Mouse (Mus musculus): Measurements from ENCODE around the gene Ube2ql1. TPM values are rescaled to one million over a fixed set of nuclear protein-coding genes. Genes with fewer than 3 reads are reported as not detected.

Ube2ql1 gene
- total RNA-seq (2012; rRNA removed) = not detected in 2 replicates
- polyA plus RNA-seq (2012; ENCODE audit: insufficient read depth in 1 of 2, insufficient read length in 2 of 2, low read depth in 1 of 2, low replicate concordance in 2 of 2, missing spikeins in 1 of 2) = not detected

DNA sequence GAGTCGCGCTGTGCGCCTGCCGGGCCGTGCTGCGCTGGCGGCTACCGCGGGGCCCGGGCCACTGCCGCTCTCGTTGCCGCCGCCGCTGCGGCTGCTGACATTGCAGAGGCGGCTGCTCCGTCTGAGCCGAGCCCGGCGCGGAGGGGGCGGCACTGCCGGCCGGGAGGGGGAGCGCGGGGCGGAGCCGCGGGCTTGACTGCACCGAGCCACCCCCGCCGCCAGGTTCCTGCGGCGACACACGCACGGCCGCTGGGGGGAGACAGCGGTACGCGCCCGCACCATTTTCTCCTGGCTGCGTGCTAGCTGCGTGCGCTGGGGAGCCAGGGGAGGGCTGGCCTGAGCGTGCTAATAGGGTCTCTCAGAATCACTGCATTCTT is at the start of gene Ube2ql1:
Gene Ube2ql1, minus strand, starts transcription at position 131 of the 377 bp plus-strand sequence.
- Histone ChIP-seq H3K27me3 (ENCODE audit: control insufficient read depth in 1 of 2, insufficient read depth in 2 of 2, low read length in 2 of 2) (no peaks in the 10 kb centered on the region), H3K9me3 (replicated peaks; ENCODE audit: insufficient read depth, low read length) (no peaks in the 10 kb centered on the region), H3K4me3 (ENCODE audit: control insufficient read depth in 1 of 2, insufficient read depth in 1 of 2, low read depth in 2 of 2, low read length in 2 of 2) (no peak within 1 kb of the TSS), H3K9ac (ENCODE audit: control insufficient read depth, low read depth, low read length, poor library complexity, severe bottlenecking) (no peak within 1 kb of the TSS), H3K27ac (ENCODE audit: control insufficient read depth, low read depth, low read length) (no peak within 1 kb of the TSS), H3K79me2 (ENCODE audit: control insufficient read depth, insufficient read depth, low read length, poor library complexity) (no peaks in the 10 kb centered on the region), H3K4me1 (ENCODE audit: control insufficient read depth in 1 of 2, insufficient read depth in 2 of 2, low read length in 2 of 2) (no peaks in the 10 kb centered on the region), H3K36me3 (ENCODE audit: control insufficient read depth in 1 of 2, insufficient read depth in 2 of 2, low read length in 2 of 2) (no peaks in the 10 kb centered on the region)
- no peak for DNase-seq (ENCODE audit: low read depth, low spot score)
- TF ChIP-seq USF1 (IDR thresholded peaks at IDR 0.05; ENCODE audit: low read depth, low read length) (no peak), HCFC1 (IDR thresholded peaks at IDR 0.05; ENCODE audit: low read depth, low read length) (no peak), ZC3H11A (IDR thresholded peaks at IDR 0.05; ENCODE audit: low read depth, low read length) (no peak), TBP (IDR thresholded peaks at IDR 0.05; ENCODE audit: low read depth, low read length) (no peak), BHLHE40 (IDR thresholded peaks at IDR 0.05; ENCODE audit: borderline replicate concordance, low read depth, low read length) (no peak), EP300 (IDR thresholded peaks at IDR 0.05; ENCODE audit: low read depth in 1 of 2, low read length in 2 of 2) (no peak), MYB (IDR thresholded peaks at IDR 0.05; ENCODE audit: low read depth, low read length) (no peak), NELFE (IDR thresholded peaks at IDR 0.05; ENCODE audit: low read depth, low read length) (no peak), MYC (IDR thresholded peaks at IDR 0.05; ENCODE audit: low read depth, low read length) (no peak), POLR2AphosphoS2 (IDR thresholded peaks at IDR 0.05; ENCODE audit: low read length) (no peak)

DNA sequence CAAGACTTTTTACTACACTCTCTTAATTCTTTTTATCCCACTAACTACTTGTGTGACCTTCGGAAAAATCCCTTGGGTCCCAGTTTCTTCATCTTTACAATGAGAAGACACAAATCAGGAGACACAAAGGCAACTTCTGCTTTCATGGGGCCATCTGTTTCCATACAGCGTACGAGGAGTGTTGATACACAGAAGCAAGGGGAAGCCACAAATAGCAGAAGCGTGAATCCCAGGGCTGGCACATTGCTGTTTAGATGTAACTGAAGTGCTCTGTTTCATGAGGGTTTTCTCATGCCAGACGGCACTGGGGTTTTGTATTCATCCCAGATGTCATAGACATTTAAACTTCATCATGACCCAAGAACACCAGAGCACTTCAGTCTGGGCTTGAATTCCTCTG is 49.0 kb upstream of the Ube2ql1 start:
- H3K27me3 ChIP-seq (ENCODE audit: control insufficient read depth in 1 of 2, insufficient read depth in 2 of 2, low read length in 2 of 2) = peaks cover 0 to 3% of the 10 kb centered on the region in 2 experiments; a peak in 3 of 4 replicates
- no peak overlapping the region for H3K27ac ChIP-seq (ENCODE audit: control insufficient read depth, low read depth, low read length)
- TF ChIP-seq ZNF384 (IDR thresholded peaks at IDR 0.05; ENCODE audit: low read depth, low read length) = no peak
- TF ChIP-seq MEF2A (IDR thresholded peaks at IDR 0.05; ENCODE audit: extremely low read depth, insufficient replicate concordance, low read depth, low read length, poor library complexity, severe bottlenecking) = no peak
- no peak for TF ChIP-seq MYB (IDR thresholded peaks at IDR 0.05; ENCODE audit: low read depth, low read length)
- TF ChIP-seq USF2 (IDR thresholded peaks at IDR 0.05; ENCODE audit: borderline replicate concordance in 1 of 2, insufficient read depth in 1 of 2, low read depth in 1 of 2, low read length in 2 of 2) = no peak
- no peak for TF ChIP-seq JUND (IDR thresholded peaks at IDR 0.05; ENCODE audit: low read depth, low read length)
- TF ChIP-seq BHLHE40 (IDR thresholded peaks at IDR 0.05; ENCODE audit: borderline replicate concordance, low read depth, low read length) = no peak
- no peak for TF ChIP-seq RCOR1 (IDR thresholded peaks at IDR 0.05; ENCODE audit: low read depth, low read length)
- TF ChIP-seq TBP (IDR thresholded peaks at IDR 0.05; ENCODE audit: low read depth, low read length) = no peak
- no peak for TF ChIP-seq MAFK (IDR thresholded peaks at IDR 0.05; ENCODE audit: borderline replicate concordance, low read depth, low read length)
- no peak for TF ChIP-seq USF1 (IDR thresholded peaks at IDR 0.05; ENCODE audit: low read depth, low read length)
- no peaks in the 10 kb centered on the region for H3K36me3 ChIP-seq (ENCODE audit: control insufficient read depth in 1 of 2, insufficient read depth in 2 of 2, low read length in 2 of 2)
- no peak overlapping the region for H3K4me3 ChIP-seq (ENCODE audit: control insufficient read depth in 1 of 2, insufficient read depth in 1 of 2, low read depth in 2 of 2, low read length in 2 of 2)
- no peak overlapping the region for H3K9ac ChIP-seq (ENCODE audit: control insufficient read depth, low read depth, low read length, poor library complexity, severe bottlenecking)
- DNase-seq (ENCODE audit: low read depth, low spot score) = no peak
- H3K4me1 ChIP-seq (ENCODE audit: control insufficient read depth in 1 of 2, insufficient read depth in 2 of 2, low read length in 2 of 2) = no peaks in the 10 kb centered on the region
- H3K79me2 ChIP-seq (ENCODE audit: control insufficient read depth, insufficient read depth, low read length, poor library complexity) = no peaks in the 10 kb centered on the region
- H3K9me3 ChIP-seq (replicated peaks; ENCODE audit: insufficient read depth, low read length) = no peaks in the 10 kb centered on the region

Data from MEL (cell line).